Mouse (Mus musculus) ovary, postnatal 36 days (tissue): Measurements from ENCODE around the gene Med29.
A peak's percentile ranks its signal among the peaks of the same experiment; 100 is the strongest.

ENCODE experiments used
- DNase-seq: peaks from one replicate; pipeline ENCODE4 v3.0.0; 2022; ENCODE audit warnings: low spot score, mixed read lengths

Gene Med29

DNA sequence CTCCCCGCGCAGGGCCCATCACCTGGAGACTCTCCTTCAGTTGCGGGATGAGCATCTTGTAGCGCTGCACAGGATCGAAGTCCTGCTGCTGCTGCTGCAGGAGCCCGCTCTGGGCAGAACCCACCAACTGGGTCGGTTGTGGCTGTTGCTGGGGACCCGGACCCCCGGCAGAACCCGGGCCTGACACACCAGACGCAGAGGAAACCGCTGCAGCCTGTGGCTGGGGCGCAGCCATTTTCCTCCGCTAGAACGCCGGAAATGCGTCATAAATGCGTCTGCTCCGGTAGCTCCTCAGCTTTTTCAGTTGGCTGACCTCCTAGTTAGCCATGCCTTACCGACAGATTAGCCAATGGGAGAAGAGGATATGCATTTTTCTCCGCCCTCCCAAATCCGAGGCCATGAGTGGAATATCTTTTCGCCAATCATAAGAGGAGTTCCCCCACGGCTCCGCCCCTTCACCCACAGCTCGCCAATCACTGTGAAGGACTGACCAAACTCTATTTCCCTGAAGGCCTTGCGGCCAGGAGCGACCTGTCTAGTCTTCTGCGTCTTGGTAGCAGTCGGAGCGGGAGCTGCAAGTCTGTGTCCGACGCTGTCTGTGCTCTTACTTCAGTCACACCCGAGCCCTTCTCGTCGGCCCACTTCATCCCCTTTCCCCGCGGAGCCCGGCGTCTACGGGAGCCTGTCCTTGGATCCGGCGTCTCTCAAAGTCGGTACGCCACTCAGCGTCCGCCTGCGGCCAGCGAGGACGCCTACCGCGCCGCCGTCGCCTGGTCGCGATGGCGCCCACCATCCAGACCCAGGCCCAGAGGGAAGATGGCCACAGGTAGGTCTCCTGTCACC lies at the start of gene Med29, which contains the start of gene Paf1:
Med29 (minus strand) TSS at position 280 of the 843 bp plus-strand sequence.
Paf1 (plus strand) TSS at position 523 of the 843 bp plus-strand sequence.
- peak; percentile 92 for DNase-seq

DNA sequence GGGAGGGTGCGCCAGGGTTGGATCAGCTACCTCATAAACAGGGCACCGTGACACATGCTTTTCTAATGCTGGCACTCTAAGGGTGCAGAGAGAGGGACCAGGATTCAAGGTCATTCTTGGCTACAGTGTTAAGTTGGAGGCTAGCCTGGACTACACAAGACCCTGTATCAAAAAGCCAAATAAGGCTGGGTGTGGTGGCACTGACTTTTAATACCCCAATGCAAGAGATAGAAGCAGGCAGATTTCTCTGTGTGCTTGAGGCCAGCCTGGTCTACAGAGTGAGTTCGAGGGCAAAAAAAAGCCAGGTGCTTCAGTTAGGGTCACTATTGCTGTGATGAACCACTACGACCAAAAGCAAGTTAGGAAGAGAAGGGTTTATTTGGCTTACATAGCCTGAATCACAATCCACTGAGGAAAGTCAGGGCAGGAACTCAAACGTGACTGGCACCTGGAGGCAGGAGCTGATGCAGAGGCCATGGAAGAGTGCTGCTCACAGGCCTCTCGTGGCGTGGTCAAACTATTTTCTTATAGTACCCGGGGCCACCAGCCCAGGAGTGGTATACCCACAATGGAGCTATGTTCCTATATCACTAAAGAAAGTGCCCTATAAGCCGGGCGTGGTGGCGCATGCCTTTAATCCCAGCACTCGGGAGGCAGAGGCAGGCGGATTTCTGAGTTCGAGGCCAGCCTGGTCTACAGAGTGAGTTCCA lies 49.4 kb upstream of the Med29 start:
- DNase-seq: no peak

DNA sequence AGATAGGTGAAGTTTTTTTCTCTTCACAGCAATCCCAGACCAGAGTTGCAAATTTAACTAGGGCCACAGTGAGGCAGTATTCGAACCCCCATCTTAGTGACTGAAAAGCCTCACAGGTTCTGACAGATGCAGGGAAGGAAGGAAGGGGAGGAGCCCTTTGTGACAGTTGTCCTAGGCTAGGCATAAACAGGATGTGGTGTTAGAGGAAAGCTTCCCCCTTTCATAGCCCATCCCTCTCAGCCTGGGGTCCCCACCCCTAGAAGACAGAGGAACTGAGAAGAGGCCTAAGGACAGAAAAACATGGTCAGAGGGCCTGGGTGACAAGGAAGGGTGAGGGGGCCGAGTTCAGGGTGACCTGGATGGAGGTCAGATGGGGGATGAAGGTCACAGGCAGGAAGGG lies 48.2 kb upstream of the Med29 start:
- no peak for DNase-seq

DNA sequence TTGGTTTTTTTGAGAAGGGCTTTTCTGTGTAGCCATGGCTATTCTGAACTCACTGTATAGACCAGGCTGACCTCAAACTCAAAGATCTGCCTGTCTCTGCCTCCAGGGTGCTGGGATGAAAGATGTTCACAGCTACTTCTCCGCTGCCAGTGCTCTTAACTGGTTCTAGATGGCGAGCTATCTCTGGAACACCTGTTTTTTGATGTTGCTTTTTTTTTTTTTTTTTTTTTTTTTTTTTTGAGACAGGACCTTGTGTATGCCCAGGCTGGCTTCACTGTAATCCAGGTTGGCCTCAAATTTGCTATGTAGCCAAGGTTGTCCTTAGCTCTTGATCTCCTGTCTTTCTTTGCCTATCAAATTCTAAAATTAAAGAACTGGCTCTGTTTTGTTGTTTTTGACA lies 46.3 kb upstream of the Med29 start:
- DNase-seq: no peak

DNA sequence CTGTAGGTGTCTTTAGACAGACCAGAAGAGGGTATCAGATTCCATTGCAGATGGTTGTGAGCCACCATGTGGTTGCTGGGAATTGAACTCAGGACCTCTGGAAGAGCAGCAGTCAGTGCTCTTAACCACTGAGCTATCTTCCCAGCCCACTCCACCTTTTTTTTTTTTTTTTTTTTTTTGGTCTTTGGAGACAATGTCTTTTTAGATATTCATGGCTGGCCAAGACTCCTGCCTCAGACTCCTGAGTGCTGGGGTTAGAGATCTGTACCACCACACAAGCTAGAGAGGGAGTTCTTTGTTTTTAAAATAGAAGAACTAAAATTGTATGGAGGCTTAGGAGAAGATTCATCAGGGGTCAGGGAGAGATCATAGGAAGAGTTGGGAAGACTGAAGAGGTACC lies 45.5 kb upstream of the Med29 start:
- DNase-seq: no peak

DNA sequence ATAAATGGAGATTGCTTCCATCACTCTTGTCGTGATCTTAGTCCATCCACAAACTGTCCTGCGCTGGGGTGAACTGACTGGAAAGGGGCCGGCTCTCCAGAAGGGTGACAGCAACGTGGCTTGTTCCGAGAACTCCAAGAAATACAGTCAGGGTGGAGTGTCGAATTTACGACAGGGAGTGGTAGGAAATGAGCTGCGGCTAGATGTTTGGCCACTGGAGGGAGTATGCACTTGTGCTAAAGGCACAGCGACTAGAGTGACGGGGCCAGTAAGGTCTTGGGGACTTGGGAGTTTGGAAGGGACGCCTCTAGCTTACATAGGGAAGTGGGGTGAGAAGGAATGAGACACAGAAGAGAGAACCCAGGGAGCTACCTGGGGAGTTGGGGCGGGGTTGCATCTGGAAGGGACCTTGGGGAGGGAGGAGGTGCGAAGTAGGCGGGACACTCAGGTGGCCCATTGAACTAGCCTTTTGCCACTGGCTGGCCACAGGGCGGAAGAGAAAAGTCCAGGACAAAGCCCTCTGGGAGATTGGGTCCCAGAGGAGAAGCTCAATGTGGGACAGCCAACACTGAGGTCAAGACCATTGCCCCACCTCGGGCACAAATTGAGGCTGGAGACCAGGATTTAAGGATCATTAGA lies 44.5 kb upstream of the Med29 start, which contains the start of gene Gmfg:
Gmfg (plus strand) TSS at position 516 of the 639 bp plus-strand sequence.
- peak; percentile 70 for DNase-seq

DNA sequence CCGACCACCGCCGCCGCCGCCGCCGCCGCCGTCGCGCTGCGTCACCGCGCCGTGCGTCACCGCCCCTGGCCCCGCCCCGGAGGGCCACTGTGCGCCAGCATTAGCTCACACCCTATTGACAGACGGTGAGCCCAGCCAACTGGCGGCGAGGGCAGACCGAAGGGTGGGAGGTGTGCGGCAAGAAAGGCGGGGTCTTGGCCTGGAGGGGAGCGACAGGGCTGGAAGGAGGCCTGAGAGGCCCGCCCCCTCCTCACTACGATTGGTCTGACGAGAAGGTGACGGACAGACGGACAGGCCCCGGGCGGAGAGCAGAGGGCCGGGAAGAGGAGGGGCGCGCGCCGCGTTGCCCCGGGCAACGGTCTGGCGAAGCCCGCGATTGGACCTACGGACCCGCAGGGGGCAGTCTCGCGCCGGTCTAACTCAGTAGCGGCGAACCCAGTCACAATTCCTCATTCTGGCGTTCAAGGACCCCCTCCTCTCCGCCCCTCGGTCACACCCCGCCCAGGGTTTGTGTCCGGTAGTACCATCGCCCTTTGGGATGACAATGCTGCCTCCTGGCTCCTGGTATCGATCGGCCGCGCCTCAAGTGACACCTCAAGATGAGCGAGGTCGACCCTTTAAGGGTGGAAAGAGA lies 43.9 kb upstream of the Med29 start:
- peak; percentile 100 for DNase-seq

DNA sequence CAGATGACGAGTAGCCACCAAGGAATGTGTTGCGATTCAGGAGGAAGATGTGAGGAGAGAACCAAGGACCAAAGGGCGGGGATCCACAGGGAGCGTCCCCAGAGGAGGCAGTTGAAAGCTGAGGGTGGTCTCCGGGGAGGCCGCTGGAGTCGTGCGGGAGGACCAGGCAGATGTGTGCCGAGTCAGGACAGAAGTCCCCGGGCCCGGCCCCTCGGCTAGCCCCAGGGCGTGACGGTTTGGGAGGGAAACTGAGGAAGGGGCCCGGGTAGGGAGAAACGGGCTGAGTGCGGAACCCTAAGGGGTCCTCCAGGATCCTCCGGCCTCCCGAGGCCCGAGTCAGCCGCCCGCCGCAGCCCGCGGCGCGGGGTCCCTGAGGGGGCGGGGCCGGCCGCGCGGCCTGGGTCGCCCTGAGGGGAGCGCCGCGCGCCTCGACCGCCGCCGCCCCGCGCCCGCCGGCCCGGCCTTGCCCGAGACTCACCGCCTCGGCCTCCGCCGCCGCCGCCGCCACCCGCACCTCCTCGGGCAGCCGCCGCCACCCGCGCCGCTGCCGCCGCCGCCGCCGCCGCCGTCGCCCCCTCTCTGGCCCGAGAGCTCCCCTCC lies 43.3 kb upstream of the Med29 start:
- peak; percentile 29 for DNase-seq

DNA sequence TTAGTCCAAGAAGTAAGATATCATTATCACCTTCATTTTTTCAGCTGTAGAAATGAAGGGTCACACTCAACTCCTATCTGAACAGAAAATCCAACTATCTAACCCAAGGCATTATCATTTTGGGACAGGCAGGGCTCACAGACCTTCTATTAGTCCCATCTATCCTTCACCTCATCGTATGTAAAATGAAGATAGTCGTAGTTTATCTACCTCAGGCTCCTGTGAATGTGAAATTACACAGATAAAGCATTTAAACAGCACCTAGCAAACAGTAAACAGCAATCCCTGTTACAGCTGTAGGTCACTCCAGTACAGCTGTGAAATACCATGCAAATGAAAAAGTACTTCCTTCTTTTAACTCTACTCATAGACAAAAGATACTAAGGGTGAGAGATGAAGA lies 39.7 kb upstream of the Med29 start:
- no peak for DNase-seq

DNA sequence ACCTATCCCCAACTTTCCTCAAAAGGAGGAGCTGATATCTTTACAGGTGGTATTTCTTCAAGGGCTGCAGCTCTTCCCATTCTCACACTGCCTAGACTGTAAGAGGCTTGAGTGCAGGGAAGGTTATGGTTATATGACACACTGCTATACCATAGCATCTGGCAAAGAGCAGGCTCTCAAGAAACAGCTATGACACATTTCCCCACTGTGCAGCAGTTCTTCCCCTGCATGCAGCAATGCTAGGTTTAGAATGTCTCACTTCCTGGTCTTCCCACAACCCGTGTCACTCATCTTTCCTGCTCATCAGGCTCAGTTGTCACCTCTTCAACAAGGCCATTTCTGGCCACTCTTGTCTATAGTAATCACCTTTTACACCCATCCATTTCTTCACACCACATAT lies 38.0 kb upstream of the Med29 start:
- DNase-seq: no peak

DNA sequence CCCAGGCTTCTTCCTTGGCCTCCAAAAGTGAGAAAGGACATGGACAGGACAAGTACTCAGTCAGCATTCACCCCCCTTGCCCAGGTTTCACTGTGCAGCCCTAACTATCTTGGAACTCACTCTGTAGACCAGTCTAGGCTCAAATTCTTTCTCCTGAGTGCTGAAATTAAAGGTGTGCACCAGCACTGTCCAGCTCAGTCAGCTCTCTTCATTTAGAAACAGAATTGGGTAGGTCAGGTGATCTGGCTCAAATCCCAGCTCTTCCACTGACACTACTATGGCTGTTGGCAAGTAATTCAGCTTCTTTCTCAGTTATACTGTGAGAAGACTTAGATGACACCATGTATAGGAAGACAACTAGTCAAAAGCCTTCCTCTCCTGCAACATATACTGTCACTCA lies 35.2 kb upstream of the Med29 start:
- DNase-seq: no peak

DNA sequence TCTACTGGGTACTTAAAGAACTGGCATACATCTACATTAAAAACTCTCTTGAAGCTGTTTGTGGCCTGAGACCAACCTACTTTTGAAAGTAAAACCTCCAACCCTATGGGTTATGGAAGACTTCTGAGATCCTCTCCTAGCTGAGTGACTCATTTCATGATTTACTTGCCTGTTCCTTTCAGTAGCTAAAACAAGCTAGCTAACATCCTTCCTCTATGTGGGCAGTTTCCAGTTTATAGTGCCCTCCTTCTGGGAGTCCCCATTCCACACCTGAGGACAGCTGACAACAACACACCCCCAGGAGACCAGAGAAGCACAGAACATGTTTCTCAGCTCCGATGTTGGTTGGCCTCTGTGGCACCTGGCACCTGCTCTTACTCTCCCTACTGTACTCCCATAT lies 30.5 kb upstream of the Med29 start:
- no peak for DNase-seq

DNA sequence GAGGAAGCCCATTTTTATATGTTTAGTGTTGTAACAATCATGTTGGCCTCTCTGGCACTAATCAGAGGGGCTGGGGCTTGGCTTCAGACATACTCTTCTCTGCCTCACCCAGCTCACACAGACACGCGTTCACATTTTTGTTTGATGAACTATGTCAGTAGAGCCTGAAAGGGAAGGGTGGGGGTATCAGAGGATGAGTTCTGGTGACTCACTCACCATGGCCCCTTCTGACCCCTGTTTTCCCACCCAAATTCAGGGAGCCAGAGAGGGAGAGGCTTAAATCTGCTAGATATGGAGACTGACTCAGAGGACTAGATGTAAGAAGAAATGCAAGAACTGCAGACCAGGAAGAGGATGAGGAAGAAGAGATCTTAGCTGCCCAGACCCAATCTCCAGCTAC lies 26.9 kb upstream of the Med29 start:
- DNase-seq: no peak

DNA sequence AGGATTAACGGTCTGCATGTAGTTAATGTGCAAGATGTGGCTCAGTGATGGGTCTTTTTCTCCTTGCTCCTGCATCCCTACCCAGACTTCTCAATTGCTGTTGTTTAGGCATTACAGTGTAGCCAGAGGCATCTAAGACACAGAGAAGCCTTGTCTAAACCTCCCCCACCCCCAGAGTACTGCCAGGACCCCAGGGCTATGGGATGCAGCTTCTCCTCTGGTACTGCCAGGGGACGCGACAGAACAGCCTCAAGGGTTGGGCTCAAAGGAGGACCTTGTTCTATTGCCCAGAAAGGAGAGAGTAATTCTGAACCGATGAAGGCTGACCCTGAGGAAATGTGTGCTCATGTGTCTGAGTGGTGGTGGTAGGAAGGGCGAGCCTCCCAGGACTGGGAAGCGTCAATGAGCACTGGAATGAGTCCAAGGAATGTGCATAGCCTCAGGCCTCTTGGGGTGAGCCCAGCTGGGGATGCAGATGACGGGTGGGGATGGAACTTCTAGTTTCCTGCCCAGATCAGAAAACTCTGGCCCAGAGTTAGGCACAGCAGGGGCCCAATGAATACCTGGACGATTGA lies 25.7 kb upstream of the Med29 start:
- DNase-seq: no peak

DNA sequence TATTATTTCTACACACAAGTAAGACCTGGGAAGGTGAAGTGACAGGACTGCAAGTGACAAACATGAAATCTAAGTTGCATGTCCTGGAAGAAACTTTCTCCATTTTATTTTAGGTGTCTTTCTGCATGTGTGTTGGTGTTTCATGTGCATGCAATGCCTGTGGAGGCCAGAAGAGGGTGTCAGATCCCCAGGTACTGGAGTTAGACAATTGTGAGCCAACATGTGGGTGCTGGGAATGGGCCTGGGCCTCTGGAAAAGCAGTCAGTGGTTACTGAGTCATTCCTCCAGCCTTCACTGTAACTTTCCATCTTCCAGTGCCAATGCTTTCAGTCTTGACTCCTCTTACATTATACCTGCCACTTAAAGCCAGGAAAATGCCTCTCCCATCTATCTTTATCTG lies 24.9 kb upstream of the Med29 start:
- no peak for DNase-seq

DNA sequence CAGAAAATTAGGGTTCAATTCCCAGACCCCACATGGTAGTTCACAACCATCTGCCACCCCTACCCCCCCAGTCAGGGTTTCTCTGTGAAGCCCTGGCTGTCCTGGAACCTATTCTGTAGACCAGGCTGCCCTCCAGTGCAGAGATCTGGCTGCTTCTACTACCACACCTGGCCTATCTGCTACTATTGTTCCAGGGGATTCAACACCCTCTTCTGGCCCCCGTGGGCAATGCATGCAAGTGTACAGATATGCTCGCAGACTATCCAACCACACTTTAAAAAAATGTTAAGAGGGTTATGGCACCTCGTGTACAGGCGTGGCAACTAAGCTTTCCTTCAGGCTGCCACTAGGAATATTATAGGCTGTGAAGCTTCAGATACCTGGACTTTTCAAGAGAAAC lies 20.3 kb upstream of the Med29 start:
- DNase-seq: no peak

DNA sequence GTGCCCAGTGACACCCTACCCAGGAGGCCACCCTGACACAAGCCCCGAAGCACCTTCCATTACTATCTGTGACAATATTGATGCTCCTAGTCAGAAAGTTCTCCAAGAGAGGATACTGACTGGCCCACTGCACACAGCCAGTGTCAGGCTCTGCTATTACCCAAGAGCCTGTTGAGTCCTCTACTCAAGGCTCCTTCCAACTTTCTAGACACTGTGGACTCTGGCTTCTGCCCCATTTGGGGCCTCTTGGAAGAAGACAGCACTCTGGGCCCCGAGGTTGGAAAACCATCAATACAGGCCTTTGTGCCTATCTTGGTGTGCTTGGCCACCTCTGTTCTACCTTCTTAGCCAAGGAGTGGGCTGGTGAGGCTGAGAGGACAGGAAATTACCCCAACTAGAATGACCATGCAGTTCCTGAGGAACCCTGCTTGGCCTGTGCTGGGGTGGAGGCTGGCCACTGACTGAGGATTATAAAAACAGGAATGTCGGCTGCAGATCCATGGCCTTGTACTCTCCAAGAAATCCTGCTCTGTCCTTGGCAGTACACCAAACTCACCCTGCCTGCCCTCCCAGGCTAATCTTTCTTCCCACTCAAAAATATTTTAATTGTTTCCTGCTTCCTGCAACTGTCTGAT lies 18.4 kb upstream of the Med29 start:
- DNase-seq: peak; percentile 60

DNA sequence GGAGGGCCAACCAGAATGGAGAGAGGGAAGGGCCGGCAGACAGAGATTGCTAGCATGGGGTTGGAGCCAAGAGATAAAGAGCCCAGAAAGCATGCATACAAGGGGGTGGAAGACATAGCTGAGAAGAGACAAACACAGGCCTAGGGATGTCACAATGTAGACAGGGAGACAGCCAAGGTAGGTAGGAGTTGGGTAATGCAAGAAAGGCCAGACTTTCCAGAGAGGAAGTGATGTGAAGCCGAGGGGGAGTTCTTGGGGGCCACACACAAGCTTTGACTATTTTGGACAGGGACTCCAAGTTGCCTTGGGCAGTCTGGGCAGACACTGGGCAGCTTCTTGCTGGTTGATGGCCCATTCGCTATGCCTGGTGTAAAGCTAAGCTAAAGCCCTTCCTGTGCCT lies 9.4 kb upstream of the Med29 start:
- DNase-seq: no peak

DNA sequence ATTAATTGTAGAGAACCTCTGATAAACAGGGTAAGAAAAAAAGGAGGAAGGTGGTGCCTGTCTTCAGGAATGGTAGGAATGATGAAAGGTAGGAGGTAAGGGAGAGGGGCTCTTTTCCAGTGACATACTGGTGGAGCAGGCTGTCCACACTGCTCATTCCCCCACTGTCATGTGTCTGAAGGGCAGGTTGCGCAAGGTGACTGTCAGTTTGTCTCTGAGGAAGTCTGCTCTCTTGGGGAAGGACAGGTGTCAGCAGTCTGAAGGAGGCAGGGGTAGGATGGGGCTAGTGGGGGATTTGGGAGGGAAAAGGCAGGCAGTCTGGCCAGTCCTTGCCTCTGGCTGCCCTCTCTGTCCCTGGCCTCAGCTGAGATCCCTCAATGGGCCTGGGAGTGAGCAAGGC lies 8.5 kb upstream of the Med29 start:
- DNase-seq: no peak

DNA sequence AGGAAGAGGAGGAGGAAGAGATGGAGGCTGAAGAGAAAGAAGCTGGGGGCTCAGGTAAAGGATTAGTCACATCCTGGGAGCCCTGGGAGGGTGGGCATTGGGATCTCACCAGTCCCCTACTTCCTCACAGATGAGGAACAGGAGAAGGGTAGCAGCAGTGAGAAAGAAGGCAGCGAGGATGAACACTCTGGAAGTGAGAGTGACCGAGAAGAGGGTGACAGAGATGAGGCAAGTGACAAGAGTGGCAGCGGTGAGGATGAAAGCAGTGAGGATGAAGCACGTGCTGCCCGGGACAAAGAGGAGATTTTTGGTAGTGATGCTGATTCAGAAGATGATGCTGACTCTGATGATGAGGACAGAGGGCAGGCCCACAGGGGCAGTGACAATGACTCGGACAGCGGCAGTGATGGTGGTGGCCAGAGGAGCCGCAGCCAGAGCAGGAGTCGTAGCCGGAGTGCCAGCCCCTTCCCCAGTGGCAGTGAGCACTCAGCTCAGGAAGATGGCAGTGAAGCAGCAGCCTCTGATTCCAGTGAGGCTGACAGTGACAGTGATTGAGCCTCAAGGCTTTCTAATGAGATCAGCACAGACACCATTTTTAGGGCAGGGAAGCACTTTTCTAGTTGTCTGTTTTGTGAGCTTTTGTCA lies 6.3 kb upstream of the Med29 start:
- no peak for DNase-seq

DNA sequence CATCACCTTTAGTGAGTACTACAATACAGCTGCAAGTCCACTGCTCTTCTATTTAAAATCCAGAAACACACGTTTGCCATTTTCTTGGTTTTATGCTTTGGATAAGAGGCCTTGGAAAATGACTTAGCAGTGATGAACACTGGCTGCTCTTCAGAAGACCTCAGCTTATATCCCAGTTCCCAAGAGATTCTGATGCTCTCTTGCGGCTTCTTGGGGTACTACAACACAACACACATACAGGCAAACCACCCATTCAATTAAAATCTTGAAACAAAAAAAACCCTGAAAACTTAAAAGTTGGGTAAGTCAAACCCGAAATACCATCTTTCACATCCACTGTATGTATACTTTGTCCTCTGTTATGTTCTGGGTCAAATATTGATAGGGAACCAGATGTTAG lies 5.5 kb upstream of the Med29 start:
- DNase-seq: no peak
